ENCODE assay signal across 28 mouse cellular contexts in the genomic region with DNA sequence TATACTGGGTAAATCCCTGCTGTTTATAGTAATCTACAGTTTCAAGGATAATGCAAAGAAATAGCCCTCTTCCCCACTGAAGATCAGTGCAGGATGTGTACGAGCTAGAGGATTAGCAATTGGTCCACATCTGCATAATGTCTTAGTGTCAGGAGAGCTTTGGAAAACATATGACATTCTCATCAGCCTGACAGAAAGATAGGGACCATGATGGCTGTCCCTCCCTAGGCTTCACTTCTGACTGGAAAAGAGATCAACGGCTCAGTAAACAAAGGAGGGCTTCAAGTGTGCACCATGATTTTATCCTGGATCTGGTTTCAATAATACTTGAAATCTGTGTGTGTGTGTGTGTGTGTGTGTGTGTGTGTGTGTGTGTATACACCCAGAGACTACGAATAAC.
DNase-seq lines count a peak whose midpoint lies in the region; ATAC-seq and TF ChIP-seq lines count a peak whose summit lies in the region.
"Had no signal": no experiment of that assay in that cellular context is flagged by ENCODE, and none has a peak within 500 bp of the region (broad histone marks: within the 10 kb centered on the region; RNA-seq: fewer than 3 reads in every experiment).

No protein-coding gene starts in this region.

- no peak for TF ChIP-seq CTCF in left cerebral cortex, adult 2 months (IDR thresholded peaks at IDR 0.05)

- no peaks in the 10 kb centered on the region for H3K27me3 ChIP-seq in heart, embryonic 13.5 days (replicated peaks)
- H3K27me3 ChIP-seq in heart, embryonic 11.5 days (ENCODE audit: control insufficient read depth, insufficient read depth, low read length), result no peaks in the 10 kb centered on the region
- H3K27me3 ChIP-seq in limb, embryonic 14.5 days (ENCODE audit: control insufficient read depth, insufficient read depth, low read length), result no peaks in the 10 kb centered on the region; the same call in 1 of the 2 replicates
- peaks cover 7% of the 10 kb centered on the region; the same call in 1 of the 2 replicates for H3K27me3 ChIP-seq in limb, embryonic 10.5 days (ENCODE audit: low read depth, poor library complexity, severe bottlenecking)
- H3K27me3 ChIP-seq: CH12.LX; embryonic facial prominence, embryonic 12.5 days; embryonic facial prominence, embryonic 15.5 days; hindbrain, embryonic 15.5 days; intestine, embryonic 15.5 days had no signal

- DNase-seq in heart, adult 11 months, result peak; percentile 95
- DNase-seq in heart, postnatal 4 days, result no peak
- DNase-seq in limb, embryonic 14.5 days (ENCODE audit: low spot score), result no peak
- DNase-seq in limb, embryonic 10.5 days (ENCODE audit: low spot score), result no peak
- no peak for DNase-seq in left cerebral cortex, adult 2 months (ENCODE audit: extremely low spot score in 1 of 2, low spot score in 2 of 2)
- DNase-seq: adrenal gland, postnatal 10 days; adrenal gland, postnatal 36 days; B cell, adult 2 months; cerebellum, adult 11 months; cerebellum, adult 2 months; cerebellum, adult 9-11 months; cerebellum, postnatal 25 days; forebrain, postnatal 0 days; gastrocnemius, postnatal 36 days; kidney, adult 18-20 months had no signal

- 0 out of 2 replicates have a peak overlapping the region, but pooled peaks have one; percentile 14 for H3K4me2 ChIP-seq in heart, embryonic 13.5 days
- no peak overlapping the region for H3K4me2 ChIP-seq in heart, embryonic 11.5 days
- no peak overlapping the region for H3K4me2 ChIP-seq in limb, embryonic 14.5 days (replicated peaks; ENCODE audit: low read depth, low read length, severe bottlenecking)
- H3K4me2 ChIP-seq: embryonic facial prominence, embryonic 12.5 days; embryonic facial prominence, embryonic 15.5 days; hindbrain, embryonic 12.5 days; hindbrain, embryonic 15.5 days; intestine, embryonic 15.5 days had no signal

- H3K4me3 ChIP-seq in heart, embryonic 13.5 days, result no peak overlapping the region
- no peak overlapping the region for H3K4me3 ChIP-seq in heart, embryonic 11.5 days (ENCODE audit: low read depth, low read length)
- H3K4me3 ChIP-seq in limb, embryonic 14.5 days (replicated peaks; ENCODE audit: low read length), result no peak overlapping the region
- H3K4me3 ChIP-seq in limb, embryonic 10.5 days, result no peak overlapping the region
- no peak overlapping the region for H3K4me3 ChIP-seq in brown adipose tissue, adult 24 weeks (ENCODE audit: insufficient read depth, low read depth, low read length)
- no peak overlapping the region for H3K4me3 ChIP-seq in left cerebral cortex, adult 2 months
- H3K4me3 ChIP-seq: embryonic facial prominence, embryonic 12.5 days; embryonic facial prominence, embryonic 15.5 days; heart, embryonic 10.5 days; hindbrain, embryonic 12.5 days; hindbrain, embryonic 15.5 days; intestine, embryonic 15.5 days had no signal

- H3K27ac ChIP-seq in heart, embryonic 13.5 days (replicated peaks), result peak overlapping the region; percentile 56; the same call in 1 of the 2 replicates
- no peak overlapping the region for H3K27ac ChIP-seq in heart, embryonic 11.5 days (ENCODE audit: low read depth, low read length)
- H3K27ac ChIP-seq in limb, embryonic 14.5 days (replicated peaks; ENCODE audit: low read depth, low read length), result no peak overlapping the region
- H3K27ac ChIP-seq in limb, embryonic 10.5 days, result no peak overlapping the region
- H3K27ac ChIP-seq in brown adipose tissue, adult 24 weeks (replicated peaks; ENCODE audit: low read depth, low read length), result peak overlapping the region; percentile 49; the same call in 1 of the 2 replicates
- H3K27ac ChIP-seq in left cerebral cortex, adult 2 months, result no peak overlapping the region
- H3K27ac ChIP-seq: embryonic facial prominence, embryonic 12.5 days; embryonic facial prominence, embryonic 15.5 days; heart, embryonic 10.5 days; hindbrain, embryonic 12.5 days; hindbrain, embryonic 15.5 days had no signal

- no peak for ATAC-seq in heart, embryonic 13.5 days (ENCODE audit: extremely low read depth, insufficient number of reproducible peaks, low FRiP score, low TSS enrichment)
- ATAC-seq in heart, embryonic 11.5 days (replicated peaks; ENCODE audit: insufficient number of reproducible peaks, low FRiP score, low TSS enrichment), result no peak
- ATAC-seq in limb, embryonic 14.5 days (ENCODE audit: low FRiP score, low read depth), result peak; percentile 35; the same call in 1 of the 2 replicates
- ATAC-seq: forebrain, embryonic 14.5 days; forebrain, postnatal 0 days; Patski had no signal

- whole genome bisulfite sequencing in heart, embryonic 13.5 days, result 46% methylated on average over 3 of the region's 3 CpGs
- WGBS in heart, embryonic 11.5 days (ENCODE audit: insufficient replicate concordance), result 57% methylated on average over 3 of the region's 3 CpGs
- WGBS in limb, embryonic 14.5 days, result 54% methylated on average over 3 of the region's 3 CpGs
- 81% methylated on average over 3 of the region's 3 CpGs for WGBS in limb, embryonic 10.5 days

- H3K36me3 ChIP-seq in heart, embryonic 13.5 days, result no peaks in the 10 kb centered on the region
- H3K36me3 ChIP-seq in heart, embryonic 11.5 days (ENCODE audit: control insufficient read depth, insufficient read depth, low read length), result no peaks in the 10 kb centered on the region
- no peaks in the 10 kb centered on the region for H3K36me3 ChIP-seq in limb, embryonic 14.5 days (ENCODE audit: control insufficient read depth, insufficient read depth, low read length)
- no peaks in the 10 kb centered on the region for H3K36me3 ChIP-seq in limb, embryonic 10.5 days
- H3K36me3 ChIP-seq: embryonic facial prominence, embryonic 12.5 days; embryonic facial prominence, embryonic 15.5 days; G1E; heart, embryonic 10.5 days; hindbrain, embryonic 12.5 days; hindbrain, embryonic 15.5 days; intestine, embryonic 15.5 days had no signal

- TF ChIP-seq POLR2A in limb, embryonic 14.5 days (IDR thresholded peaks at IDR 0.05; ENCODE audit: borderline replicate concordance, extremely low read depth, insufficient read depth, insufficient read length), result no peak

- no peaks in the 10 kb centered on the region for H3K9me3 ChIP-seq in heart, embryonic 13.5 days
- no peaks in the 10 kb centered on the region for H3K9me3 ChIP-seq in heart, embryonic 11.5 days (replicated peaks; ENCODE audit: control insufficient read depth, low read length)
- no peaks in the 10 kb centered on the region for H3K9me3 ChIP-seq in limb, embryonic 14.5 days (ENCODE audit: control insufficient read depth, low read length)
- H3K9me3 ChIP-seq in limb, embryonic 10.5 days (replicated peaks), result no peaks in the 10 kb centered on the region
- H3K9me3 ChIP-seq: embryonic facial prominence, embryonic 12.5 days; embryonic facial prominence, embryonic 15.5 days; G1E; heart, embryonic 10.5 days; hindbrain, embryonic 12.5 days; hindbrain, embryonic 15.5 days; intestine, embryonic 15.5 days had no signal

- intact Hi-C loops in left cerebral cortex, adult 2 months (cut with DNase I), result loop anchor here (5.0 kb wide), 1 partner anchor 66 kb away; no protein-coding TSS in a partner anchor

- peaks cover 48% of the 10 kb centered on the region for H3K4me1 ChIP-seq in heart, embryonic 13.5 days
- H3K4me1 ChIP-seq in heart, embryonic 11.5 days (ENCODE audit: control insufficient read depth, insufficient read depth, low read length), result peaks cover 9% of the 10 kb centered on the region
- H3K4me1 ChIP-seq in limb, embryonic 14.5 days (ENCODE audit: control insufficient read depth, insufficient read depth, low read length), result peaks cover 21% of the 10 kb centered on the region
- H3K4me1 ChIP-seq in limb, embryonic 10.5 days, result peaks cover 33% of the 10 kb centered on the region
- H3K4me1 ChIP-seq in brown adipose tissue, adult 24 weeks (ENCODE audit: control insufficient read depth, insufficient read depth, insufficient read length, low read length), result peaks cover 16% of the 10 kb centered on the region; the same call in 1 of the 2 replicates

- H3K9ac ChIP-seq in heart, embryonic 13.5 days, result no peak overlapping the region
- no peak overlapping the region for H3K9ac ChIP-seq in heart, embryonic 11.5 days (ENCODE audit: low read depth, low read length)
- H3K9ac ChIP-seq in limb, embryonic 14.5 days (ENCODE audit: low read depth, low read length, severe bottlenecking), result no peak overlapping the region
- H3K9ac ChIP-seq: embryonic facial prominence, embryonic 15.5 days; forebrain, postnatal 0 days; hindbrain, embryonic 12.5 days; hindbrain, embryonic 15.5 days; intestine, embryonic 15.5 days had no signal

Comparison
In these comparisons a context has a peak if more than half of its experiments do, and no peak if none do; other contexts are left out.
1. H3K27ac ChIP-seq: peak in heart, embryonic 13.5 days (single experiment) and brown adipose tissue, adult 24 weeks (single experiment); none in heart, embryonic 11.5 days (single experiment), limb, embryonic 14.5 days (single experiment), limb, embryonic 10.5 days (single experiment) and left cerebral cortex, adult 2 months (single experiment).